Mouse (Mus musculus) embryonic fibroblast, embryonic 13.5 days (primary cell): ENCODE data around the gene Vps18.

ENCODE experiments used
- CTCF ChIP-seq: IDR thresholded peaks from 2 replicates; pipeline ENCODE4 v1.5.1; 2011; ENCODE audit warnings: mild to moderate bottlenecking, control low read depth, low read length, moderate library complexity, borderline replicate concordance; ENCODE audit not compliant: insufficient read depth
- POLR2A ChIP-seq: IDR thresholded peaks from 2 replicates; pipeline ENCODE4 v1.6.1; 2011; ENCODE audit warnings: low read depth, mild to moderate bottlenecking, control low read depth, low read length, moderate library complexity

DNA sequence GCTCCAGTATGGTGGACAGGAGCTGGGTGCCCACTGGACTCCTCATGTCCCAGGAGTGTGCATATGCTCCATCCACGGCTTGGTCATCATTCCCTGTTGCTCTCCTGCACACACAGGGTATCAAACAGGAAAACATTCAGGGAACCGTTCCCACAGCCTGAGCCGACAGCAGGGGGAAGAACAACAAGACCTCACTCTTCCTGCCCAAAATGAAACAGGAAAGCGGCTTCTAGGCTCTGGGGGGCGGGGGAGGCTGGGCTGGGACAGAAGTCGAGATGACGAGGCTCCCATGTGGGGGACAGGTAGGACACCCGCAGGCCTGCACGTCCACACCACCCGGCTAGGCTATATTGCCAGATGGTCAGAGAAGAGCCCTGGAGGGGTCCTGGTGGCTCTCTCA lies 47.9 kb downstream of the Vps18 start:
- TF ChIP-seq POLR2A (no peak), CTCF (no peak)
